Mouse (Mus musculus) urinary bladder, postnatal 10 days (tissue): ENCODE results near the gene Dennd1b.

ENCODE experiments used
- DNase-seq: peaks from one replicate; pipeline ENCODE4 v3.0.0; 2022; ENCODE audit warnings: low spot score

Gene Dennd1b

DNA sequence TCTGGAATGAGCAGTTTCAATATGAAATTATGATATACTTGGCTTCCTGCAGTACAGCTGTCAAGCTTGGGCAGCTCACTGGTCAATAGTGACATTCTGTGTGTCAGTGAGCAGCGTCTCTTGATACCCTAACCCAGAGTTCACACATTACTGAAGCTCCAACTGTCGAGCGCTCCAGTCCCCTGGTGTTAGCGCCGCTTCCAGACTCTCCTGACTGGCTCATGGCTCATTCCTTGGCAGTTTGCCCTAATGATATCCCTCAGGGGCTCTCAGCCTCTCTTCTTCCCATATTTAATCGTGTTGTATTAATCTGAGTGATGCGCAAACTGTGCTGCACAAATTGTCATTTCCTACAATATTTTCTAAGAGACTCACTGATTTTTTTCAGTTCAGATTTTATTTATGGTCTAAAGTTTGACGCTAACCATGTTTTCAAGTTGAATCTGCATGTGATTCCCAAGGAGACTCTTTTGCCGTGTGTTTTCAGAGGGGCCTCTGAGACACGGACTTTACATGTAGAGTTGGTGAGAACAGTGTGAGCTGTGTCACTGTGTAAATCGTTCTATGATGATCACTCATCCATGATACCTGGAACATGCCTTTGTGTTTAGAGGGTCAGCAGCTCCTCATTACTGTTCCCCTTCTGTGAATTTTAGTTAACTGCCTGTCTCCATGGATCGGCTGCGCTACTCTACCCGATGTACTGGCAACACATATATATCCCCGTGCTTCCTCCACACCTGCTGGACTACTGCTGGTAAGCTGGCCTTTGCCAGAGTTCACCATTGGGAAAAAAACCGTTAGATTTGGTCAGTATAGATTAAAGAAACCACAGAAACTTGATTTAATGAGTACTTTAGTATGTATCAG, 117.5 kb downstream of the Dennd1b start:
- no peak for DNase-seq

DNA sequence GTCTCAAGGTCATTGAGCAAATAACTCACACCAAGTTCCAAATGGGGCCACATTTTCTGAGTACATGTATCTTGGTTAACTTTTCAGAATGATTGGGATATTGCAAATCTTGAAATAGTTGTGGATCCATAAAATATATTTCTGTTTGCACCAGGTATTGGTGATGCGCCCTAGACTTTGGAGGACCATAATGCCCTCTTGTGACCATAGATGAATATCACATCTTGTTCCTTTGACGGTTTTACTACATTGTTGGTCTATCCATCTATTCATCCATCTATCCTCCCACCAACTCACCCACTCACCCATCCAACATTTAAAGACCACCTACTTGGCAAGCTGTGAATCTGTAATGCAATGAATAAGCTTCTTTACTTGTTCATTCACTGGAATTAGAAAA, 120.1 kb downstream of the Dennd1b start:
- no peak for DNase-seq

DNA sequence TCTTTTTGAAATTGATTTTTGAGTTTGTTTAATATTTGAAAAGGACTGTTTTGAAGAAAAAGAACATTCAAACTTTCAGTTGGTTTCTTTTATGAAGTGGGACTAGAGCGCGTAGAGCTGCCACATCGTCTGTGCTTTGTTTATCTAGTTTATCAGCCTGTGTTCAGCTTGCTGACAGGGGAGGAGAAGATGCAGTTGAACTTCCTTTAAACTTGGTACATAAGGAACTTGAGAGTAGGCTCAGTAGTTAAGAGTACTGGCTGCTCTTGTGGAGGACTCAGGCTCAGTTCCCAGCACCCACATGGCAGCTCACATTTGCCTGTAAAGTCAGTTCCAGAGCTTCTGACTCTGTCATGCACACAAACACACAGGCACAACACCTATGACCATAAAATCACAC, 124.3 kb downstream of the Dennd1b start:
- DNase-seq: no peak

DNA sequence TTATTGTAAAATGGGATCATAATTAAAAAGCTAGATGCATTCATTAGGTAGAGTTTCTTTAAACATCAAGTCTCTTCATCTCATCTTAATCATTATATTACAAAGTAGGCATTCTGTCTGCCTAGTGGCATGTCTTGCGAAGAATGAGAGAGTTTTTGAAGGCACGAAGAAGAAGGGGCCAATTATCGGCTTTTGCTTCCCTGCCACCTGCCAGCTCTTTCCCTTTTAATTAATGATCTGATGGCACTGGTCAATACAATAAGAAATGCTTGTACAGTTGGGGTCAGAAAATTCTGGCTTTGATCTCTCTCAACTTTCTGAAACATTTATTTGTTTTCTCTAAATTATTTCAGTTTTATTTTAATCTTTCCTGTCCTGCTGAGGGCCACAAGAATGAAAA, 127.5 kb downstream of the Dennd1b start:
- DNase-seq: no peak

DNA sequence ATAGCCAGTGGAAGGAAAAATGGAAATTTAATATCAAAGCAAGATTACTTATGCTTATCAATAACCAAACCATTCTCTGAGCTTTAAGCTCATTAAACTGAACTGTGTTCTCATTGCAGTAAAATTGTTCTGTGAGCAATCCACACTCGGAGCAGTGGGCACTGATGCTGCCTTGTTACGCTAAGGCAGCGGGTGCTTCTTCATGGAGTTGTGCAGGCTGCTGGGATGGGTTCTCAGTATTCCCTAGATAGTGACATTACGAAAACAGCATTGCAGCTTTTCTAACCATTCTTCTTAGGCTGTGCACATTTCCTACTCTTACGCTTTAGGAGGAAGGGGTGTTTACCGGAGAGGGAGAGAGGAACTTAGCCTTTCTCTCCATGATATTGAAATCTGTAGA, 128.5 kb downstream of the Dennd1b start:
- no peak for DNase-seq

DNA sequence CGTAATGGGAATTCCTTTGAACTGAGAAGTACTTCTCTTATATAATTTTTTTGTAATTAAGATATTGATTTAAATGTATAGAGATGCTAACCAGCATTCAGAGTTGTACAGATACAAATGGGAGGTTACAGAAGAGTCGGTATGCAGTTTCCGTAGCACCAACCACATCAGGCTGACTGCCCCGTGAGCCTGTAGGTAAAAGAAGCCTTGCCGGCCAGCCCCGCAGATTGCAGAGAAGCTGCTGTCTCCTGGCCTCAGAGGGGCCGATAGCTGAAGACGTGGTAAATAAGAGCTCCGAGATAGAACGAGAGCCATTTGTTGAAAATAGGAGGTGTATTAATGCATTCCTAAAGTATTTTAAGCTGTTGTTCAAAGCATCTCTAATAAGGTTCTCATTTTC, 128.9 kb downstream of the Dennd1b start:
- no peak for DNase-seq

DNA sequence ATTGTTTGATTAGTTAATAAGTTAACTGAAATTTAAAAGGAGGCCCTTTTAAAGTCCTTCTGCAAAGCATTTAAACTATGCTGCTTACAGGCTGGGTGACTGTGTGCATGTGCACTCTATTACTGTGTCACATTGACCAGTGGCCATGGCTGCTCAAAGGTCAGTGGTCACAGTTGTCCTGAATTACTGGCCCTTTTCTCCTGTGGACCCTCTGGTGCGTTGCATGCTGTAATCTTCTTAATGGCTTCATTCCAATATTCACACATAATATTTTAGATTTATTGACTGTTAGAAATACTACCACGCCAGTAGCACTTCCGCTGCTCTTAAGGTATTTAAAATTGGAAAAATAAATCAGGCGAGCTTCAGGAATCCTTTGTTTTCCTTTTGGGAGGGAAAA, 129.5 kb downstream of the Dennd1b start:
- no peak for DNase-seq

DNA sequence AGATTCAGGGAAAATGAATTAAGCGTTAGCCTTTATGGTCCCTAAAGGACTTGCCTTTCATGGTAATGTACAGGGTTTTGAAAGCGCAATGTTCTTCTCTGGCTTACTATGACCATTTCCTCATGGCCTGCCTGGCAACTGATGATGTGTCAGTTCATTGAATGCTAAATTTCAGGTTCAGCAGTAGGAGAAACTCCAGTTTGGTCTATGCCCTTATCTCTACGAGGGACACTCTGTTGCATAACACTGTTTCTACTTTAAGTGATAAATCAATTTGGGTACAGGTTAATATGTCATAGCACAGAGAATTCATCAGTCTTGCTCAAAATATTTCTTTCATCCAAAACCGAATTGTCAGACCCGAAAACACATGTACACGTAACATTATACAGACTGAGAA, 133.1 kb downstream of the Dennd1b start:
- no peak for DNase-seq

DNA sequence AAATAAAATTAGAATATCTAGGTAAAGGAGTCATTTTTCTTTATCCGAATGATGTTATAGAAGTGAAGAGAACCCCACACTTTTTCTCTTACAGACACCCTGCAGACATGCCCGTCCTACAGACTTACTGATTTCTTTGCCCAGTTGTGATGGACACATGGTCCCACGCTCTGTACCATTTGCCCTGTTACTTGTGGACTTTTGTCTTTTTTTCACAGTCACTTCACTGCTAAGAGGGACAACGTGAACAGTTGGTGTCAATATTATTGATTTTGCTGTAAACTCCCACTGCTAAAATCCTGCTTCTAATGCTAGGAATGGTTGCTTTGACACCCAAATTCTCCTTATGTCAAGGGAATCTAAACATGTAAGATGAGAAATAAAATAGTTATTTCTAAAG, 134.9 kb downstream of the Dennd1b start:
- DNase-seq: no peak

DNA sequence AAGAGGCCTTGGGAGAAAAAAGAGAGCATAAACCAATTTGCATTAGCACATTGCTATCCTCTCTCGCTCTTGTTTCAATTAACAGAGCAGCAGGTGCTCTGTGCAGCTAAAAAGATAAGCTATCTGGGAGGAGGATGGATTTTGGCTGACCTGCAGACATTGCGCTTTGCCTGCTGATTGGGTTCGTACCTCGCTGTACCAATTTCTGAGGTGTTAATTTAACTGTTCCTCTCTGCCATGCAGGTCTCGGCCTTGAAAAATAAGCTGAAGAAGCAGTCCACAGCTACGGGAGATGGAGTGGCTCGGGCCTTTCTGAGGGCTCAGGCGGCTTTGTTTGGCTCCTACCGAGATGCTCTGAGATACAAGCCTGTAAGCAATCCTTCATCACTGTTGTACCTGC, 138.5 kb downstream of the Dennd1b start:
- no peak for DNase-seq

DNA sequence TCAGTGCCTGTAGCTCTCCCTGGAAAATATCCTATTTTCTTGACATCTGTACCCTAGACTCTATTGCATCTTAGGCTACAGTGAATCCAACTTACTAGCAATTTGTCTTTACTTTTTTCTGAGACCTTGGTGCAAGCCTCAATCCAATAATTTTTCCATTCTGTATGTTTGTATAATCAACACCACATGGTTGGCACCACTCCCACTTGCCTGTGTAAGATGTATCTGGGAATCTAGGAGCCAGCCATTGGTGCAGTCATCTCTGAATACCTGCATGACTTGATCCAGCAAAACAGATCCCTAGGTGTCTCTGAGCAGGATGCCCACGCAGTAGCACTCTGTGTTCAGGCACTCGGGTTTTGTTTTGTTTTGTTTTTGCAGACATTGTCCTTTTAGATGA, 145.0 kb downstream of the Dennd1b start:
- no peak for DNase-seq

DNA sequence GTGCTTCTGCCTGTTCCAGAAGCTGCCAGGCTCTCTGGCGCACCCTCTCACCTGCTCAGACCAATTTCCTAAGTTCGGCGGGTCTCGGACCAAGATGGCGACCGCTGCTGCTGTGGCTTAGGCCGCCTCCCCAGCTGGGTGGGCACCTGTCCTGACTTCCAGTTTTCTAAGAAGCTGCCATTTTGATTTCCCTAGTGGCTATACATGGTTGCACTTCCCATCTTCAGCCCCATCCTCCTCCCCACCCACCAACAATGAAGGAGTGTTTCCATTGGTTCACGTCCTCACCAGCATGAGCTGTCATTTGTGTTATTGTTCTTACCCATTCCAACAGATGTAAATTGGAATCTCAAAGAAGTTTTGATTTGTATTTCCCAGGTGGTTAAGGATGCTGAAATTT, 159.4 kb downstream of the Dennd1b start:
- no peak for DNase-seq

DNA sequence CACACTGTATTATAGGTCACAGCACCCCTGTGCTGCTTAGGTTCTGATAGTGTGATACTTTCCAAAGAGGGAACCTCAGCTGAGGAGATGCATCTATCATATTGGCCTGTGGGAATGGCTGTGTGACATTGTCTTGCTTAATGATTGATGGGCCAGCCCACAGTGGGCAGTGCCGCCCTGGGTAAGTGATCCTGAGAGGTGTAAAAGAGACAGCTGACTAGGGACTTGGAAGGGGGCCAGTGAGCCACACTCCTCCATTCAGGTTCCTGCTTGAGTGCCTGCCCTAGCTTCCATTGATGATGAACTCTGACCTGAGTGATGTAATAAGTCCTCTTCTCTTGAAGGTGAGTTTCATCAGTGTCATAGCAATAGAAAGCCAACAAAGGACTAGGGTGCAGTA, 176.4 kb downstream of the Dennd1b start:
- no peak for DNase-seq

DNA sequence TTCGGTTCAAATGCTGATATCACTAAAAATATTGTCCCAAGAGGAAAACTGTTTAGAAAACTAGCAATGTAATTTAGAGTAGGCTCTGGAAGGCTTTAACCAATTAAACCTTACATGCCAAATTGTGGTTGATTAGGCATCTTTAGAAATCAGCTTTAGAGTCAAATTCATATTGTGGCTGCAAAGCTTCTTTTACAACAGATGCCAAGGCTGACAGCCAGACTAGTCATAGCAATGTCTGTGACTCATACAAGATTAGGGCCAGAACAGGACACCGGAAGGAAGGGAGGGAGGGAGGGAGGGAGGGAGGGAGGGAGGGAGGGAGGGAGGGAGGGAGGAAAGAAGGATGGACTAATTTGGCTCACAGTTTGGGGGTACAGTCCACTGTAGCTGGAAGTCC, 182.3 kb downstream of the Dennd1b start:
- no peak for DNase-seq

DNA sequence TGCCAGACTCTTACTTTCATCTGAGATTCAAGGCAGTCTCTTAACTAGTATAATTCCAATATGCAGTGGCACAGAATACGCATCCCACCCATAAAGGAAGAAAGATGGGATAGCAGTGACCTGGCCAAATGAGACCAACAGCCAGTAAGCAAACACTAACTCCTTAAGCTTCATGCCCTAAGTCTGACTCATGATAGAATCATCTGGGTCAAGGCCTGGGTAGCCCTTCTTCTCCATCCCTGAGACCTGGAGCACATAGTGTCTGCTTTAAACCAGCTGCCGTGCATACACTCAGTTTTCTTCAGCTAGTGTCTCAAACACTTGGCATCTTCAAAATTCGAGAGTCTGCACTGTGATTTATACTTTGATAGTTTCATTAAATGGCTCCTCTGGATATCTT, 183.1 kb downstream of the Dennd1b start:
- DNase-seq: no peak

DNA sequence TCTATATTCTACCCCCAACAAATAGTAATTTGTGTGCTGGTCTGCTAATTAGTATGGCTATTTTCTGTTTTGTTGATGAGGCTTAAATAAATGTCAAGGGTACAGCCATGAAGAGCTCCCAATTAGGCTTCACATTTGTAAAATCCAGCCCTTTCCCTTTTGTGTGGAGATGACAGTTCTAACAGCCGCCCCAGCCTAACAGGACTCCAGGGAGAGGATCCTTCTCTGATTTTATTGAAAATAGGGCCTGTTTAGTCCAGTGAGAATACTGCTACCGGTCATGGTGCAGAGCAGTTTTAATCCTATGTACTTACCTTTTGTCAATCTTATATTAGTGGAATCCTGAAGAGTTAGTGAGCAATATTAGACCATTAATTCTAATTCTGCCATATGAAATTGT, 189.8 kb downstream of the Dennd1b start:
- no peak for DNase-seq

DNA sequence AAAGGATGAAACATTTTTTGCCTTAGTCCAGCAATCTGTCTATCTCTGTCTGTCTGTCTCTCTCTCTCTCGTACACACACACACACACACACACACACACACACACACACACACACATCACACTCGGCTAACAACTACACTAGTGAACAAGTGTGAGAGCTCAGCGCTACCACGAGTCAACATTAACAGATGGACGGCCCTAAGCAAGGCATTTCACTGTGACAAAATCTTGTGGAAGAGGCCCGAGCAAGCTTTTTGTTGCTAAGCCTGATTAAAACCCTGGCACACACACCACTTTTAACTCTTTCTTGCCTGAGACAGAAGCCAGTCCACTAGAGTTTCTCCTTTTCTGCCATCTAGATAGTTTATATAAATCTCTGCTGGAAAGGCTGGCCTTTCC, 190.3 kb downstream of the Dennd1b start:
- no peak for DNase-seq

DNA sequence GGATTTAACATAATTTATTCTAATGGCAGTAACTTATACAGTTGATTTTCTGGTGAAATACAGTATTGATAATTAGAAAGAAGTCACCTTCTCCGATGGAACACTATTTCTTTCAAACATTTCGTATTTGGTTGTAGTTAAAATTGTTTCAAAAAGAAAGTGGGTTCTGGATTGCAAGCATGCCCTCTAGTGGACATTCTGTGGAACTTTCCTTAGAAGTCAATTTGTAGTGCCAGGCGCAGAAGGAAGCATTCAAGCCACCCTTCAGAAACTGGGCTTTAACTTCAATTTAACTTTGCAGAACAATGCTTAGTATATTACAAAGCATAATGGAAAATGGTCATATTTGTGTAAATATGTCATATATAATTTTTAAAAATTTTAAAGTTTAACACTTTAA, 193.2 kb downstream of the Dennd1b start:
- no peak for DNase-seq

DNA sequence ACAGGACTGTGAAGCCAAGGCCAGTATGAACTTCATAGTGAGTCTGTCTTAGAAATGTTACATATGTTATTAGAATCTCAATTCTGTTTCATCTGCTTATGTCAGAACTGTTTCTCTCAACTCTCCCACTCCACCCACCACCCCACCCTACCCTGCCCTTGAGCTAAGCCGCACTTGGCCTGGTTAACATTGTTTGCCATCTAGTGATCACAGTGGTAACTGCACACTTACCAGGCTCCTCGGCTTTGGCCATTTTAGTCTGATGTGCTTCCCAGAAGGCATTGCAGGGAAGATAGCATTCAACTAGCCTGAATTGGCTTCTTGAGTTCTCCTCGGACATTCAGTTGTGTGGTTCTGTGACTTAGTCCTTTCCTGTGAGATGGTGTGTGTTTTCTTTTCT, 198.4 kb downstream of the Dennd1b start:
- DNase-seq: no peak

DNA sequence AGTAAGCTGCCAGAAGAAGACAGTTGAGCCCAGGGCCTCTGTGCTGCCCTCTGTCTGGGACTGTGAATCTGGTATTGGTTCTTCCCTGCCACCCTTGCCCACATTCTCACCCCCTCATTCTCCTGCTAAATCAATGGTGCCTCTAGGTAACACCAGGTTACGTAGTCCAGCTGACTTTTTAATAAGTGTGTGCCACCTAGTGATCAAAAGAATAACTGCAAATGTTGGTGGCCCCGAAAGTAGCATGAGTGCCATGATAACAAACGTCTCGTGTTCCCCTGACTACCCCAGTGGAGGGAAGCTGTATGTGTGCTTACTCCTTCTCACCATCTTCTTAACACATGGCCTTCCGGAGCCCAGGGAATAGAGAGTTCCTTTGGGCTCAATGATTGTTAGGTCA, 199.6 kb downstream of the Dennd1b start:
- no peak for DNase-seq

DNA sequence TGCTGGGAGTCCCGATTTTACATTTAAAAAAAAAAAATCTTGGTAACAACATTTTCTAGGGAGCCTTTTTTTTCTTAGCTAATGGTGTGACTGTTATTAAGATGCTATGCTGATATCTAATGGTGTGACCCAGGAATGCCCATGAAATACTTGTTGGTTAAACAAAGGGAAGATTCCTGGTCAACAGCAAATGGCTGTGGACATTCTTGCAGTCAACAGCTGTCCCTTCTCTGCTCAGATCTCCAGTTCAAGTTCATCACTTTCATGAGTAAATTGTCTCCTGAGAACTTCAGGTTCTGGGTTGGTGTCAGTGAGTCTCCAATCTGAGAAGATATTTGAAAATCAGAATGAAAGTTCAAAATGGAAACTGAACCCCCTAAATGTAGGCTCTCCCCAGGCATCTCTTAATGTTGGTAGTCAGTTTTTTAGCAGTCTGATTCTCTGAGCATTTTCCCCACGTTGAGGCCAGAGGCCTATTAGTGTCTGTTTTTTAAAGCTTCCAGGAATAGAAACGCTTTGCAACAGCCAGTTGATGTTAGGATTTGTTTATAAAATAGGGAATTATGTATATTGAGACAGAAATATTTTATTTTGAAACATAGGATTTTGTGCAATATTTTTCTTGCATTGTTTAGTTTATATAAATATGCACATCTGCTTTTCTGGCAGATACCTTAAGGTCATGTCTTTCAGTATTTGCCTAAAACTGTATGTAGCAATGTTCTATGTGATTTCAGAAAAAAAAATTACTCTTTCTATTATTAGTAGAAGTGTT, 211.0 kb downstream of the Dennd1b start:
- DNase-seq: no peak

DNA sequence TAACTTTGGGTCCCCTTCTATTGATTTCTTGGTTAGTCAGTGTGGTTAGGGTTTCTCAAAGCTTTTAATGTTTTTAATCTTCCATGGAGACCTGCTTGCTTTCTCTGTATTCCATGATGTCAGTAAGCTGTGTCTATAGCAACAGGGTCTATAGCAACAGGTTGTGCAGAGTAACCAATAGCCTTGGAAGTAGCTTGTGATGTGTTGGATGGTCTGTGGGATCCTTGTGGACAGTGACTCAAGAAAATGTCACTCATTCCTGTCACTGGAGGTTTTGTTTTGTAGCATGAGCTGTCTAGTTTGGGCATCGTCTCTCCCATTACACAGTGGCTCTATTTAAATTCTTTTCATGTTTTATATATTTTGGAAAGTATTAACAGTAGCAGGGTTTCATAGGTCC, 216.5 kb downstream of the Dennd1b start:
- no peak for DNase-seq

DNA sequence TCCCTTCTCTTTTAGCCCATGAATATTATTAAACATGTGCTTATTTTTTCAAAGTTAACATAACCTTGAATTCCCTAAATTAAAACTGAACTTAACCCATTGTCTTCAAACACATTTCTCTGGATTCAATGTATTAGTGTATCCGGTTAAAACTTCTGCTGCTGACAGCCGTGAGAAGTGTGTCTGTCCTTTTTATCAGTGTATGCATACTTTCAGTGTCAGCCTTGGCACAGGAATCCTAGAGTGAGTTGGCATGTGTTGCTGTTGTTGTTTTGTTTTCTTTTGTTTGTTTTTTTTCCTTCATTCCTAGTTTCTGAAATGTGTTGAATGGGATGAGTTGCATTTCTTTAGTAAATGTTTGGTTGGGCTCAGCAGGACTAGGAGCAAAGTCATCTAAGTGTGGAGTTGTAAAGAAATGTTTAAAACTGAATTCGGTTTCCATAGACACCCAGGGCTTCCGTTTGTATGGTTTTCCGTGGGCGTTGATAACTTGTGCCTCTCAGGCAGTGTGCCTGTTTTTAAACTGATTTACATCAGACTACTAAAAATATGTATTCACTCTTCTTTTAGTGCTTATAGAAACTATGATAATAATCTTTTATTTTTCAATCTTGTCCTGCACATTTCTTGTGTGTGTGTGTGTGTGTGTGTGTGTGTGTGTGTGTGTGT, 217.4 kb downstream of the Dennd1b start:
- no peak for DNase-seq
